Mouse (Mus musculus) kidney, embryonic 15.5 days (tissue): ENCODE measurements around the gene Zfp526. TPM values are rescaled to one million over a fixed set of nuclear protein-coding genes. Genes with fewer than 3 reads are reported as not detected.
A peak's percentile ranks its signal among the peaks of the same experiment; 100 is the strongest.

ENCODE experiments used
- ATAC-seq: fragments of 200-750 bp; cut with Nextera tagmentation; replicated peaks from 2 replicates; pipeline ENCODE4 v1.8.0; 2017; ENCODE audit warnings: moderate TSS enrichment; ENCODE audit not compliant: low FRiP score
- H3K27ac ChIP-seq: fragments of 300-500 bp; sonication (generic); 2 replicates; pipeline ENCODE4 v1.5.1; 2015; ENCODE audit warnings: mild to moderate bottlenecking, inconsistent platforms
- H3K27me3 ChIP-seq: fragments of 300-500 bp; sonication (generic); 2 replicates; pipeline ENCODE4 v1.6.1; 2015; ENCODE audit warnings: inconsistent platforms
- H3K36me3 ChIP-seq: fragments of 300-500 bp; sonication (generic); 2 replicates; pipeline ENCODE4 v1.6.1; 2015; ENCODE audit warnings: inconsistent platforms
- H3K4me1 ChIP-seq: fragments of 300-500 bp; sonication (generic); 2 replicates; pipeline ENCODE4 v1.6.1; 2015; ENCODE audit warnings: inconsistent platforms
- H3K4me2 ChIP-seq: fragments of 300-500 bp; sonication (generic); 2 replicates; pipeline ENCODE4 v1.6.1; 2015; ENCODE audit warnings: moderate library complexity, mild to moderate bottlenecking, inconsistent platforms
- H3K4me3 ChIP-seq: fragments of 300-500 bp; sonication (generic); replicated peaks from 2 replicates; pipeline ENCODE4 v1.5.1; 2015; ENCODE audit warnings: mild to moderate bottlenecking, inconsistent platforms
- H3K9ac ChIP-seq: fragments of 300-500 bp; sonication (generic); 2 replicates; pipeline ENCODE4 v1.6.1; 2015; ENCODE audit warnings: mild to moderate bottlenecking, inconsistent platforms
- H3K9me3 ChIP-seq: fragments of 300-500 bp; sonication (generic); replicated peaks from 2 replicates; pipeline ENCODE4 v1.6.1; 2016; ENCODE audit warnings: inconsistent platforms
- WGBS: fragments of 180-500 bp; shearing (Covaris S2); methylation state at CpG from one replicate; pipeline ENCODE4 v1.1.7; 2015; ENCODE audit warnings: mixed read lengths; 5-methylcytosine and 5-hydroxymethylcytosine counted together
- polyA plus RNA-seq: library from polyadenylated mRNA; unstranded; fragments of >200 nt; fragmentation: Nextera tagmentation; extraction: Ambion mirVana; gene quantifications from 2 replicates; pipeline ENCODE4 v1.2.1, GENCODE M21; 2015

The Zfp526 gene
- polyA plus RNA-seq, 1 experiment from 2014 or later: 2.5 TPM

DNA sequence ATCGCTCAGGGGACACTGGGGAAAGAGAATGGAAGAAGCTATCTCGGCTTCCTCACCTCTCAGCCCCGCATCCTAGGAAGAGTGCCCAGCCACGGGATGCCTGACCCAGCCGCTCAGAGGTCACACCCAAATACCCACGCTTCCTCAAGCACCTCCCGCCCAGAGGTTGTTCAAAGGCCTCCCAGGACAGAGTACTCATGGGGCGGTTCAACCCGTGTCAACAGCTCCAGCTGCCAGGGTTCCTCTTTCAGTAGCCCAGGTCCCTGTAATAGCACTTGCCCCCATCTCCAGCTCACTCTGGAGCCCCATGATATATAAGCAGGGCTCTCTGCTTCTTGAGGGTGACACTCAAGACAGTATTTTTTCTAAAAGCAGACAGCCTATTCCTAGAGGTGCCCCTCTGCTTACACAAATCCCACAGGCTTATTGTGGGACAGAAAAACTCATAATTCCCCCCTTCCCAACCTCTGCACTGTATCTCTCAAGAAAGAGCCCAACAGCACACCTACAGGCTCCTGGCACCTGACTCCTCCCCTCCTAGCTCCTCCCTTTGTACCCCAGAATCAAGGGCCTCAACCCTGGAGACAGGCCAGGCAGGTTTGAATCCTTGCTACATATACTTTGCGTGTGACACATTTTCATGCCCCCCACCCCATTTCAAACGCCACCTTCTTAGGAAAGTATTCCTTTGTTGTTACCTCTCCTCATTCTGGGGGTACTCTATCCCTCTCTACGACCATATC, 3.4 kb upstream of the Zfp526 start:
- Histone ChIP-seq H3K4me2 (peak overlapping the region; percentile 97), H3K36me3 (peaks cover 17% of the 10 kb centered on the region), H3K4me1 (peaks cover 39% of the 10 kb centered on the region), H3K9me3 (no peaks in the 10 kb centered on the region), H3K9ac (no peak overlapping the region), H3K4me3 (peak overlapping the region; percentile 82), H3K27ac (no peak overlapping the region), H3K27me3 (no peaks in the 10 kb centered on the region)
- WGBS: 60% methylated on average over 12 of the region's 12 CpGs
- ATAC-seq: no peak

- H3K27ac ChIP-seq: peak overlapping the region; percentile 97
Measured at GRCm38 (mm10) chr7:25218705-25219415, 2.4 kb upstream of the Zfp526 start.

GRCm38 (mm10) chr7:25219416-25219750, 1.8 kb upstream of the Zfp526 start:
- WGBS: 0% methylated on average over 16 of the region's 16 CpGs
- Histone ChIP-seq H3K27ac (peak overlapping the region; percentile 97), H3K4me3 (peak overlapping the region; percentile 82), H3K4me2 (peak overlapping the region; percentile 97), H3K4me1 (peaks cover 41% of the 10 kb centered on the region), H3K9ac (peak overlapping the region; percentile 77), H3K9me3 (no peaks in the 10 kb centered on the region), H3K27me3 (no peaks in the 10 kb centered on the region), H3K36me3 (peaks cover 23% of the 10 kb centered on the region)
- peak; percentile 26 for ATAC-seq

More at GRCm38 (mm10) chr7:25218705-25219415, 2.4 kb upstream of the Zfp526 start:
- peak overlapping the region; percentile 97 for H3K4me2 ChIP-seq
- ATAC-seq: peak; percentile 23
- WGBS: under 1% methylated on average over 53 of the region's 53 CpGs
- H3K4me3 ChIP-seq: peak overlapping the region; percentile 82
- H3K27me3 ChIP-seq: no peaks in the 10 kb centered on the region
- H3K9ac ChIP-seq: peak overlapping the region; percentile 77
- H3K36me3 ChIP-seq: peaks cover 21% of the 10 kb centered on the region
- no peaks in the 10 kb centered on the region for H3K9me3 ChIP-seq
- H3K4me1 ChIP-seq: peaks cover 41% of the 10 kb centered on the region

DNA sequence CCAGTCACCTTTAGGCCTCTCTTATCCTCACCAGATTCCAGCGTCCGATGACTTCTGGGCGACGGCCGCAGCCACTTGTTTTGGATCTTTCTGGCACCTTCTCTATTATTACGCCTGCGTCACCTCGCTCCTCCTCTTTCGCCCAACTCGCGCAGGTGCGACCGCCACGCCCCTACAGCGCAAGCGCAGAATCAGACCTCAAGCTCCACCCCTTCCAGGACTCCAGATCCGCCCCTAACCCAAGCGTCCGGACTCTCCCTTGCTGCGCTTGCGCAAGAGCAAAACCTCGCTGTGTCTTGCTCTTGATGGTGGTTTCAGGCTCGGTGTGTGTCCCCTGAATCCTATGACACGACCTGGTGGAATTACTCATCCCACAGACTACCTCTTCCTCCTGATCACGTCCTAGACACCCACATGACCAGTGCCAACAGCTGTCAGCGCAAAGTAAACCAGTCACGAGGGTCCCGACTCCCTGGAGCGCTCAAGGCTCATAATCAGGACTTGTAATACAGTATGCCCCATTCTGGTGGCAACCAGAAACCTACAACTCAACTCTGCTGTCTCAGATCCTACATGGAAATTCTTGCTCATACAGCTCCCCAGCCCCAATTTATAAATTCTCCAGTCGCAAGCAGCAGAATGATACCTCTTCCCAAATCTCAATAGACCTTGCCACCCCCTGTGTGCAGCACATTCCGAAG, 1.3 kb upstream of the Zfp526 start:
- WGBS: 2% methylated on average over 31 of the region's 31 CpGs
- Histone ChIP-seq H3K4me2 (peak overlapping the region; percentile 97), H3K9me3 (no peaks in the 10 kb centered on the region), H3K4me3 (peak overlapping the region; percentile 82), H3K27ac (peak overlapping the region; percentile 97), H3K36me3 (peaks cover 29% of the 10 kb centered on the region), H3K4me1 (peaks cover 41% of the 10 kb centered on the region), H3K27me3 (no peaks in the 10 kb centered on the region), H3K9ac (peak overlapping the region; percentile 77)
- peak; percentile 74 for ATAC-seq

DNA sequence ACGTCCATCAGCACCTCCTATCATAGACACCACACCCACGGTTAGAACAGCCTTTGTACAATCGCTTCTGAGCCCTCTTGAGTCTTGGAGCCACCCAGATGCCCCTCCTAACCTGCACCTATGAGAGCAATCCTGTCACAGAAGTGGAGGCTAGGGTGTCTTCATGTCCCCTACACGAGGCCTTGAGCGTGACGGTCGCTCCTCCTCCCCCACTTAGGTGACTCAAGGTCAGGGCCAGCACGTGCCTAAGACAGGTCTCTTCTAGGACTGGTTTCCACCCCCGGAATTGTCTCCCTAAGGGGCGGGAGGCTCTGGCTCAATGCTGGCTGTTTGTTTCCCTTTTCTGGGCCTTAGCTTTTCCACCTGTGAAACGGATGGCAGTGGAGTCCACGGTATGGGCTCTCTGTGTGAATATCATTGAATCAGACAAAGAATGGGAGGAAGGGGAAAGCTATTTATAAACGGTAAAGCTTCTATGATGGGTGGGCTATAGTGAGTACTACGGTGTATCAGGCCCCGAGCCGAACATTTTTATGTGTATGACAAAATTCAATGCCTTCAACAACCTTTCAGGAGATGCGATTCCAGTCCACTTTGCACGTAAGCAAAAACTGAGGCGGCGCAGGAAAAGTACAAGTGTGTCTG, 646 bp upstream of the Zfp526 start, which contains the start of gene Dedd2:
Gene Dedd2 (minus strand): TSS at position 159 of the 645 bp plus-strand sequence.
- 6% methylated on average over 20 of the region's 20 CpGs for WGBS
- H3K9ac ChIP-seq: peak within 1 kb of the TSS; percentile 77
- no peak for ATAC-seq
- peak within 1 kb of the TSS; percentile 97 for H3K27ac ChIP-seq
- H3K4me3 ChIP-seq: peak within 1 kb of the TSS; percentile 82
- no peaks in the 10 kb centered on the region for H3K27me3 ChIP-seq
- peak within 1 kb of the TSS; percentile 97 for H3K4me2 ChIP-seq
- H3K4me1 ChIP-seq: peaks cover 41% of the 10 kb centered on the region
- peaks cover 33% of the 10 kb centered on the region for H3K36me3 ChIP-seq
- no peaks in the 10 kb centered on the region for H3K9me3 ChIP-seq

- 87% methylated on average over 10 of the region's 10 CpGs for WGBS
- H3K27ac ChIP-seq: peak overlapping the region; percentile 97
- H3K4me1 ChIP-seq: peaks cover 41% of the 10 kb centered on the region
Measured at GRCm38 (mm10) chr7:25222275-25222967, 1.2 kb downstream of the Zfp526 start.

GRCm38 (mm10) chr7:25227523-25228300, 6.5 kb downstream of the Zfp526 start:
- no peak for ATAC-seq
- no peak overlapping the region for H3K9ac ChIP-seq
- no peak overlapping the region for H3K4me3 ChIP-seq
- no peaks in the 10 kb centered on the region for H3K27me3 ChIP-seq
- 83% methylated on average over 1 of the region's 1 CpGs for WGBS
- peaks cover 4% of the 10 kb centered on the region for H3K4me1 ChIP-seq
- H3K9me3 ChIP-seq: no peaks in the 10 kb centered on the region
- H3K27ac ChIP-seq: no peak overlapping the region
- H3K4me2 ChIP-seq: no peak overlapping the region
- H3K36me3 ChIP-seq: peaks cover 99% of the 10 kb centered on the region

More at GRCm38 (mm10) chr7:25222275-25222967, 1.2 kb downstream of the Zfp526 start:
- Histone ChIP-seq H3K9ac (peak overlapping the region; percentile 67), H3K4me2 (peak overlapping the region; percentile 97), H3K4me3 (peak overlapping the region; percentile 82), H3K27me3 (no peaks in the 10 kb centered on the region), H3K36me3 (peaks cover 48% of the 10 kb centered on the region), H3K9me3 (no peaks in the 10 kb centered on the region)
- no peak for ATAC-seq

GRCm38 (mm10) chr7:25230690-25231285, 9.6 kb downstream of the Zfp526 start:
- H3K27me3 ChIP-seq: no peaks in the 10 kb centered on the region

DNA sequence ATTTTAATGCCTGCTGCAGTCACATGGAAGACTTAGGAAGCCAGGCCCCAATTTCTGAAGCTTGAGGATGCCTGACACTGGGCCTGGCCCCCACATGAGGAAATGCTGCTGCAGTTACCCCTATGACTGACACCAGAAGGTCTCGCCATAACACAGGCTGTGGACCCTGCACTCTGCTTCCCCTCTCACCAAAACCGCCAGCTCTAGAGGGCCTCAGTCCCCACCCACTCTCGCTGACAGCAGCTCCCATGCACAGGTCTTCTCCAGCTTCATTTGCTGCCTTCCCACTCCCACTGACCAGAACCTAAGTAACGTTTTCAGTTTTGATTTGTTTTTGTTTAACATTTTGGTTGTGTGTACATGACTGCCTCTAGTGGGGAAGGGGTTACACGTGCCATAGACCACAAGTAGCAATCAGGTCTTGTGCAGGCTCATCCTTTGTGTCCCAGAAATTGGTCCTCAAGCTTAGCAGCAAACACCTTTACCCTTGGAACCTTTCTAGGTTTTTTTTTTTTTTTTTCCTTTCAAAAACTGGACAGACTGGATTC, 10.9 kb downstream of the Zfp526 start:
- Histone ChIP-seq H3K27ac (no peak overlapping the region), H3K36me3 (peaks cover 86% of the 10 kb centered on the region), H3K27me3 (no peaks in the 10 kb centered on the region), H3K4me2 (no peak overlapping the region), H3K4me3 (no peak overlapping the region), H3K4me1 (peaks cover 25% of the 10 kb centered on the region), H3K9me3 (no peaks in the 10 kb centered on the region), H3K9ac (no peak overlapping the region)
- ATAC-seq: no peak
- 62% methylated on average over 5 of the region's 5 CpGs for WGBS

More at GRCm38 (mm10) chr7:25230690-25231285, 9.6 kb downstream of the Zfp526 start:
- Histone ChIP-seq H3K9ac (no peak overlapping the region), H3K27ac (no peak overlapping the region), H3K4me2 (no peak overlapping the region), H3K9me3 (no peaks in the 10 kb centered on the region), H3K4me1 (peaks cover 12% of the 10 kb centered on the region), H3K4me3 (no peak overlapping the region), H3K36me3 (peaks cover 99% of the 10 kb centered on the region)
- WGBS: 87% methylated on average over 9 of the region's 9 CpGs
- ATAC-seq: no peak

DNA sequence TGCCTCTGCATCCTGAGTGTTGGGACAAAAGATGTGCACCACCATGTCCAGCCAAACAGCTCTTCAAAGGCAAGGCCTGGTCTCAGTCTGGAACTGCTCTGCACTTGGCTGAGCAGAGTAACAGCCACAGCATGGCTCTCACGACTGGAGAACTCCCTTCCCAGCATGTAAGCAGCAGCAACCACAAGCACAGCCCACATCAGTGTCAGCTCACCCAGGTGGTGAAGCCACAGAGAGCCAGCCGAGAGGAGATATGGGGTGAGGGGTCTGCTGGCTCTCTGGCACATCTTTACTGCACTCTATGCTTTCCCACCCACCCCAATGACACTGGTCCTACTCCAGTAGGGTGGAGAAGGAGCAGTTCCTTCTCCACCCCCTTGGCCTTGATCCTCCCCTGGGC, 11.8 kb downstream of the Zfp526 start:
- Histone ChIP-seq H3K9me3 (no peaks in the 10 kb centered on the region), H3K27ac (no peak overlapping the region), H3K4me3 (no peak overlapping the region), H3K4me1 (peaks cover 25% of the 10 kb centered on the region), H3K9ac (no peak overlapping the region), H3K4me2 (no peak overlapping the region), H3K36me3 (peaks cover 77% of the 10 kb centered on the region), H3K27me3 (no peaks in the 10 kb centered on the region)
- WGBS: 87% methylated on average over 2 of the region's 2 CpGs
- no peak for ATAC-seq
